In genomic region chr3:115856484-115857022, GRCm38 (mm10) we compare ENCODE assay signal across 11 mouse cellular contexts. TPM values are rescaled to one million over a fixed set of nuclear protein-coding genes. Genes with fewer than 3 reads are reported as not detected.
A peak's percentile ranks its signal among the peaks of the same experiment; 100 is the strongest.
DNase-seq lines count a peak whose midpoint lies in the region; ATAC-seq lines count a peak whose summit lies in the region.
"Had no signal": no experiment of that assay in that cellular context is flagged by ENCODE, and none has a peak within 500 bp of the region (broad histone marks: within the 10 kb centered on the region; RNA-seq: fewer than 3 reads in every experiment).

No protein-coding gene starts in this region.

- H3K4me1 ChIP-seq in forebrain, embryonic 13.5 days = peaks cover 33% of the 10 kb centered on the region
- no peaks in the 10 kb centered on the region for H3K4me1 ChIP-seq in neural tube, embryonic 15.5 days
- H3K4me1 ChIP-seq: kidney, embryonic 15.5 days had no signal

- H3K27ac ChIP-seq in forebrain, embryonic 13.5 days = peak overlapping the region; percentile 83
- H3K27ac ChIP-seq in neural tube, embryonic 15.5 days (replicated peaks) = 0 out of 2 replicates have a peak overlapping the region, but pooled peaks have one; percentile 33
- H3K27ac ChIP-seq: kidney, embryonic 15.5 days had no signal

- intact Hi-C loops in left cerebral cortex, postnatal 25 days (cut with DNase I) = no loop called here
- intact Hi-C loops in left cerebral cortex, postnatal 10 days (cut with DNase I) = no loop called here

- no peaks in the 10 kb centered on the region for H3K9me3 ChIP-seq in forebrain, embryonic 13.5 days (replicated peaks)
- no peaks in the 10 kb centered on the region for H3K9me3 ChIP-seq in neural tube, embryonic 15.5 days (replicated peaks)
- H3K9me3 ChIP-seq: kidney, embryonic 15.5 days had no signal

- DNase-seq in left cerebral cortex, postnatal 25 days (ENCODE audit: low spot score in 2 of 2) = peak; percentile 17 to 42
- no peak for DNase-seq in left cerebral cortex, postnatal 10 days (ENCODE audit: extremely low spot score in 1 of 2, low spot score in 2 of 2)
- DNase-seq in layer of hippocampus, postnatal 14 days (ENCODE audit: low spot score in 2 of 2) = peak; percentile 18 to 53
- no peak for DNase-seq in cerebellum, adult 9-11 months
- DNase-seq in cerebellum, postnatal 14 days = no peak
- no peak for DNase-seq in heart, adult 11 months
- DNase-seq: heart, postnatal 14 days; lung, postnatal 10 days had no signal

- 2% methylated on average over 8 of the region's 8 CpGs for WGBS in forebrain, embryonic 13.5 days
- 8% methylated on average over 8 of the region's 8 CpGs for WGBS in neural tube, embryonic 15.5 days

- H3K4me2 ChIP-seq in forebrain, embryonic 13.5 days = peak overlapping the region; percentile 36
- no peak overlapping the region for H3K4me2 ChIP-seq in neural tube, embryonic 15.5 days
- H3K4me2 ChIP-seq: kidney, embryonic 15.5 days had no signal

- ATAC-seq in forebrain, embryonic 13.5 days = peak; percentile 85
- ATAC-seq in neural tube, embryonic 15.5 days (ENCODE audit: low FRiP score) = no peak

- H3K36me3 ChIP-seq in forebrain, embryonic 13.5 days (ENCODE audit: poor library complexity, severe bottlenecking) = no peaks in the 10 kb centered on the region
- H3K36me3 ChIP-seq in neural tube, embryonic 15.5 days = no peaks in the 10 kb centered on the region
- H3K36me3 ChIP-seq: kidney, embryonic 15.5 days had no signal

- no peak overlapping the region for H3K9ac ChIP-seq in forebrain, embryonic 13.5 days
- no peak overlapping the region for H3K9ac ChIP-seq in neural tube, embryonic 15.5 days (replicated peaks)
- H3K9ac ChIP-seq: kidney, embryonic 15.5 days had no signal

- H3K27me3 ChIP-seq in forebrain, embryonic 13.5 days = no peaks in the 10 kb centered on the region
- H3K27me3 ChIP-seq in neural tube, embryonic 15.5 days (replicated peaks) = no peaks in the 10 kb centered on the region
- H3K27me3 ChIP-seq: kidney, embryonic 15.5 days had no signal

- H3K4me3 ChIP-seq in forebrain, embryonic 13.5 days = no peak overlapping the region
- no peak overlapping the region for H3K4me3 ChIP-seq in neural tube, embryonic 15.5 days (replicated peaks)
- H3K4me3 ChIP-seq: kidney, embryonic 15.5 days had no signal

RNA-seq across cellular contexts. Expression of gene Dph5, which starts 31.1 kb away (rescaled TPM):
- total RNA-seq in left cerebral cortex, postnatal 25 days (2021) = 10 to 100 TPM; 12.7 to 13.8 TPM
- total RNA-seq in left cerebral cortex, postnatal 10 days (2021) = 10 to 100 TPM; 12.9 to 13.6 TPM
- 29.8 and 30.2 TPM in 2 replicates for polyA plus RNA-seq in forebrain, embryonic 13.5 days (2015; fragmentation: Nextera tagmentation; extraction: Ambion mirVana)
- 10 to 100 TPM; 15.9 to 16.9 TPM for total RNA-seq in layer of hippocampus, postnatal 14 days (2021)
- 28.7 and 29.7 TPM in 2 replicates for polyA plus RNA-seq in neural tube, embryonic 15.5 days (2015; fragmentation: Nextera tagmentation; extraction: Ambion mirVana)

Comparison
In these comparisons a context has a peak if more than half of its experiments do, and no peak if none do; other contexts are left out.
1. DNase-seq: peak in left cerebral cortex, postnatal 25 days (2 of 2) and layer of hippocampus, postnatal 14 days (2 of 2); none in left cerebral cortex, postnatal 10 days (0 of 2), cerebellum, adult 9-11 months (single experiment), cerebellum, postnatal 14 days (0 of 2) and heart, adult 11 months (single experiment).